Mouse (Mus musculus): ENCODE measurements at regions not wholly inside any gene's neighbourhood (a gene's known extent, or its start where the extent isn't known, plus 50 kb on each side); places are given as distances from the start of the nearest gene placed in this dataset.
"Not testable (repeated sequence)": the region's sequence is repeated elsewhere in the genome, so short reads cannot be mapped to it uniquely, and the experiment has no call there.

DNA sequence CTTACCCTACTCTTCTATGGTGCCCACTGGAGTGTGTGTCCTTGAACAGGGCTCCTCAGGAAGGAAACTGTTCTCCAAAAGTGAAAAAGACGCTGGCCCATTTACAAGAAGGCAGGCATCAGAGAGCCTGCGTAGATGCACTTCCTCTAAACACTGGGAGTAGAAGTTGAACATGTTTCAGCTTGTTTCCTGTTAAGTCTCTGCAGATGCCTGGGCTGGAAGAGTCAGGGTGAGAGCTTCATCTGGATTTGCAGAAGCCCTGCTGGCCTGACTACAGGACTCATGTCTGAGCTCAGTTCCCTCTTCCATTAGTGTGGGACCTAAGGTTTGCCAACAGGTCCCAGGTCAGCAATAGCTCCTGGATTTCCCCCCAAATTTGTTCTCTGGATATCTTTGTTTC, 54.7 kb upstream of the Nlrp1b start:
- DNase-seq (ENCODE audit: low read depth, low spot score): no peak

- not testable (repeated sequence) for DNase-seq (ENCODE audit: low read depth, low spot score)
These were observed 57.7 kb upstream of the Nlrp1b start for GRCm38 (mm10) chr11:71288243-71288642.

GRCm38 (mm10) chr11:71289490-71289889, 59.0 kb upstream of the Nlrp1b start:
- no peak for DNase-seq (ENCODE audit: low read depth, low spot score)

DNA sequence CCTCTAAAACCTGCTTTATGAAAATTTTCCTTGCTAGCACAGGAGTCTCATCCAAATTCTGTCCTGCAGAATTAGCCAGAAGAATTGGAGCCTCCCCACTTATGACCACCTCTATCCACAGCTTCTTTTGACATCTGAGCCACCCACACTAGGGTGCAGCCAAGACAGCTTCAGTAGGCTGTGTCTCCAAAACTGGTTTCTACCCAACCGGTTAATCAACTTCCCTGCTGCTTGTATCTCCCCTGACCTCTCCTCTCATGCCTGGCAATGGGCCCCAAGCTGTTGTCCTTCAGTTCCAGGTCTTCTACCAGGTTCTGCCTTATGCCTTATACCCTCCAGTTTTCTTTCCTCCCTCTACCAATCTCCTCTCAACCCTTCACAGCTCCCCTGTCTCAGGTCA, 68.9 kb upstream of the Nlrp1b start:
- DNase-seq (ENCODE audit: low read depth, low spot score): no peak

- DNase-seq (ENCODE audit: low read depth, low spot score): no peak
These were observed 92.9 kb upstream of the Nlrp1b start for GRCm38 (mm10) chr11:71323439-71323838.

- peak; percentile 15 for DNase-seq (ENCODE audit: low read depth, low spot score)
These were observed 106.9 kb upstream of the Nlrp1b start for GRCm38 (mm10) chr11:71337428-71337827.

DNA sequence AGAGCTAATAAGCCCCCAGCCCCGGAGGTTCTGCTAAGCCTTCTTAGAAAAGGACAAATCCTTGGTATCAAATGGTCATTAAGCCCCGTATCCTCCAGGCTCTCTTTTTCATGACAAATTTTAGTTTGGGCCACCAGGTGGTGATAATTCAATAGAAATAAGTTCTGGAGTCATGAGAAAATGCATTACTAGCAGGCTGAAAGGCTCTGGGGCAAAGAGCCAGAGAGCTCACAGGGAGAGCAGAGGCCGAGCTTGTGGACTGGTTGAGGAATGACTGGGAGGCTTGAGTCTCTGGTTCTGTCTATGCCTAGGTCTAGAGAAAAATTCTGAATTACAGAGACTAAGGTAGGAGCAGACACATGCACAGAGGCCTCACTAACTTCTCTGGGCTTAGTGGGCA, 115.5 kb upstream of the Nlrp1b start:
- DNase-seq (ENCODE audit: low read depth, low spot score): no peak

DNA sequence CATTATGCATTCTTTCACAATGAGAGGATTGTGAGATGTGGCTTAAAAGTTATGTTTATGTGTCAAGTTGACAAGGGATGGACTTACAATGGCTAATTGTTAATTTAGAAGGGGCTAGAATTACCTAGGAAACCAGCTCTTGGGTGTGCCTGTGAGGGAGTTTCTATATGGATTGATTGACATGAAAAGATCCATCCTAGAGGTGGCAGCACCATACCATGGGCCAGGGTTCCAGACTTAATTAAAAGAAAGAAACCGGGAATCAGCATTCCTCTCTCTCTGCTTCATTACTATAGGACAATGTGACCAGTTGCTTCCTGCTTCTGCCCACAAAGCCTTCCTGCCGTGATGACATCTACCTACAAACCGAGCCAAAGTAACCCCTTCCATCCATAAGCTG, 126.6 kb upstream of the Nlrp1b start:
- DNase-seq (ENCODE audit: low read depth, low spot score): no peak

DNA sequence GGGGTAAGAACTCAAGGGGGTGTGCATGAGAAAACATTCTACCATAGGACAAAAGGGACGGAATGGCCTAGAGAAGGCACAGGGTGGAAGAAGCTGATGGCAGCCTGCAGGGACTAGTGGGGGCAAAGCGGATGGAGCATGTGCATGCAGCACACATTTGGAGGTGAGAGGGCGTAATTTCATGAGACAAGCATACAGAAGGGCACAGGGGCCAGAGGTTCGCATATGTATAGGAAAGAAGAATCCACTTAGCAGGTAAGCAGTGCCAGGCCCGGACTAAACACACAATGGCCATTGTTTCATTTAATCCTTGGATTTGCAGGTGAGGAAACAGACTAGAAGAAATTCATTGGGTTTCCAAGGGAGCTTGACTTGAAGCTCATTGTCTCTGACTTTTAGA, 130.3 kb upstream of the Nlrp1b start:
- DNase-seq (ENCODE audit: low read depth, low spot score): no peak

- no peak for DNase-seq (ENCODE audit: low read depth, low spot score)
These were observed 141.3 kb upstream of the Nlrp1b start for GRCm38 (mm10) chr11:71371871-71372270.

- no peak for DNase-seq (ENCODE audit: low read depth, low spot score)
These were observed 144.6 kb upstream of the Nlrp1b start for GRCm38 (mm10) chr11:71375132-71375531.

- DNase-seq (ENCODE audit: low read depth, low spot score): no peak
These were observed 157.9 kb upstream of the Nlrp1b start for GRCm38 (mm10) chr11:71388411-71388810.

DNA sequence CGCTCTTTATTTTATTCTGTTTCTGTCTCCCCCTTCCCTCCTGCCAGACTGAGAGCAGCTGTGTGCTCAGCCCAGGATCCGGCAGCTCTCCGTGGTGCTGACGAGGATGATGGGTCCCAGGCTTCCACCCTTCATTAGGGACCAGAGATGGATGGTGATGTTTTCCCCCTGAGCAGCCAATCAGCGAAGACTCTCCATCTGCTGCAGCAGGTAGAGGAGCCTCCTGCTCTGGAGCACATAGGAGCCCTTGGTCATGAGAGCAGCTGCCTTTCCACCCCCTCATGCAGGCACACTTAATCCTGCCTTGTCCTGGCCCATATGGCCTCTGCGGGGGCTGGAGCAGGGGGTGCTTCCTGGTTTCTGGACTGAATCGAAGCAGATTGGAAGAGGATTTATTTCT, 159.1 kb upstream of the Nlrp1b start:
- DNase-seq (ENCODE audit: low read depth, low spot score): no peak

- no peak for DNase-seq (ENCODE audit: low read depth, low spot score)
These were observed 159.6 kb upstream of the Nlrp1b start for GRCm38 (mm10) chr11:71390151-71390550.

GRCm38 (mm10) chr11:71390616-71391015, 160.1 kb upstream of the Nlrp1b start:
- DNase-seq (ENCODE audit: low read depth, low spot score): no peak

DNA sequence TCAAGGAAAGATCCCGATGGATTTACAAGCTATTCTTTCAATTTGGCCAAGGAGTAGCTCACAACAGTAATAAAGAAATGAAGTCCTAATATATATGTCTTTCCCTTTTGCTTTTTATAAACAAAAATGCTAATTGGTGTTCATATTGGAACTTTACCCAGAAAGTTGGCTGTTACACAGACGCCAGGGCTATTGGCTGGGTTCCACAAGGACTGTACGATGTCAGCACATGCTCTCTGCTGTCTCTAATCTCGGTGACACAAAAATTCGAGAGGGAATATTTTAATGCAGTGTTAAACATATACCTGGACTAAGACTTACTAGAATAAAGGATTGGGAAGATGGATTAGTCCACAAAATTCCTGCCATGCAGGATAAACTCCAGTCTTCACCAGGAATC, 162.9 kb upstream of the Nlrp1b start:
- DNase-seq (ENCODE audit: low read depth, low spot score): no peak

GRCm38 (mm10) chr11:71395023-71395422, 164.5 kb upstream of the Nlrp1b start:
- no peak for DNase-seq (ENCODE audit: low read depth, low spot score)

DNA sequence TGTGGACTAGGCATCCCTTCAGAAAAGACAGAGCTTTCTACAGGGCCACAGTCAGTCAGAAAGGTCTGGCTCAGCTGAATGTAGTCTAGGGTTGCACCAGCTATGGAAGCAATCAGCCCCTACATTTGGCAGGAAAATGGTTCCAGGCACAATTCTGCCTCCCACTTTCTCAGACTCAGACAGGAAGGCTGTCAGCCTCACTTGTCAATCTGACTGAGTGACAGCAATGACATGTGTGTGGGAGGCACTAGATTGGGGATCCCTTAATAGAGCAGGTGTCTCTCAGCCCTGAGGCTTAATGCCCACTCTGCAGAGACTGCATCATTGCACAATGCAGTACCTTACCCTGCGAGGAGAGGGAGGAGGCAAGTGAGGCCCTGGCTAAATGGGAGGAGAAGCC, 165.1 kb upstream of the Nlrp1b start:
- no peak for DNase-seq (ENCODE audit: low read depth, low spot score)

DNA sequence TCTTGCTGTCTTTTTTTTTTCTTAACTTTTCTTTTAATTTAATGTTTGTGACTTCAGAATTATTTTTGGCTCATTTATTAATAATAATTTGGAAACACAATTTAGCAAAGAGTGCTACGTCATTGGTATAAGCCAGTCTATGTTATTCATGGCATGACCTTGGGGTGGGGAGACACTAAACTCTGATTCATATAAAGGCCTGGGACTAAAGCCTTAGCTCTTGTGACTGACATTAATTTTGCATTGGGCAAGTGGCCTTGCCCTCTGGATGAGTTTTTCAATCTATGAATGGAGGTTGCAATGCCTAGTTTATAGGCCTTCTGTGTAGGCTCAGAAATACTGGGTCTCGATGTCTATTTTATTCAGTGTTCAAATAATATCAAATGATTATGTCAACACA, 169.8 kb upstream of the Nlrp1b start:
- no peak for DNase-seq (ENCODE audit: low read depth, low spot score)

DNA sequence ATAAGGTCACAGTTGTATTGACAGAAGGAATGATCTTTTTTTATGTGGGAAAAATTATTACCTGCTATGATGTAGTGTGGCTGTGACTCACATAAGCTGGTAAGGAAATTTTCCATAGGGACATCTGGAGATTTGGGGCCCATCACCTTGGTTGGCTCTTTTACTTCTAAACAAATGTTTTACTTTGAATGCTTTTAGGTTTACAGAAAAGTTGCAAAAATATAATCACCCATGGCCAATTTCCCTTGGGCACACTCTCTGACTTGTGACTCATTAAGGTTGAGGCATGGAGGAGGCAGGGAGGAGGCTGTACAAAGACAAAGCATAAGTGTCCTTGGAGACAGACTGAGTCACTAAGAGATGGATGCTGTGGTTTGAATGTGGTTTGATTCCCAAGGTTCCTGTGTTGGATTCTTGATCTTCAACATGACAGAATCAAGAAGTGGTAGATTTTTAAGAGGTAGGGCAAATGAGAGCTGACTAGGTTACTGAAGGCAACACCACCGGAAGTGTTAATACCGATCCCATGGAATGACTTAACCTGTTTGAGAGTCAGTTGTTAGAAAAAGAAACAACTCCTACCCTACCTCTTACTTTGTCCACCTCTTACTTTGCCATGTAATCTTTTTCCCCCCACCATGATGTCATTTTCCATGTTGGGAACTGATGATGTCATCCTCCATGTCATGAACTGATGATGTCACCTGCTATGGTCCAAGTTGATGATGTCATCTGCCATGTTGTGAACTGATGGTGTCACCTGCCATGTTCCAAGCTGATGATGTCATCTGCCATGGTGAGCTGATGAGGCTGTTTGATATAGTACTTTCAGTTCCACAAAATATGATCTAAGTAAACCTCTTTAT, 171.1 kb upstream of the Nlrp1b start:
- no peak for DNase-seq (ENCODE audit: low read depth, low spot score)

- DNase-seq (ENCODE audit: low read depth, low spot score): no peak
These were observed 173.8 kb upstream of the Nlrp1b start for GRCm38 (mm10) chr11:71404361-71404760.

DNA sequence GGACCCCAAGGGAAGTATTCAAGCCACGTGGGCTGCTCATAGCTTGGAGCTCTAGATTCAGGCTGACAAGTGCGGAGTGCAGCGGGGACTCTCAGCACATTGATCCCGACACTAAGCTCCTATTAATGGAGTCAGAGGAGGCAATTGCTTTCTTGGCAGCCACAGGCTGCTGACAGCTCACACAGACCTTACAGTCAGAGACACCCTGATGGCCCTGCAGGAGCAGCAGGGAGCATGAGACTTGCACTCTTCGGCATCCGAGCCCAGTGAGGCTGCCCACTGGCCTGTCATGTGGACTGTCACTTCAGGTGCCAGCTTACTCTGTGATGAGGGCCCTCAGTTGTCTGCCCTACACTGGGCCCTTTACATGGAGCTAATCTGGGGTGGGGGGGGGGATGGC, 176.5 kb upstream of the Nlrp1b start:
- no peak for DNase-seq (ENCODE audit: low read depth, low spot score)

- DNase-seq (ENCODE audit: low read depth, low spot score): no peak
These were observed 178.8 kb upstream of the Nlrp1b start for GRCm38 (mm10) chr11:71409211-71409765.
